Mouse (Mus musculus): ENCODE measurements at regions not wholly inside any gene's neighbourhood (a gene's known extent, or its start where the extent isn't known, plus 50 kb on each side); places are given as distances from the start of the nearest gene placed in this dataset.
A peak's percentile ranks its signal among the peaks of the same experiment; 100 is the strongest.

DNA sequence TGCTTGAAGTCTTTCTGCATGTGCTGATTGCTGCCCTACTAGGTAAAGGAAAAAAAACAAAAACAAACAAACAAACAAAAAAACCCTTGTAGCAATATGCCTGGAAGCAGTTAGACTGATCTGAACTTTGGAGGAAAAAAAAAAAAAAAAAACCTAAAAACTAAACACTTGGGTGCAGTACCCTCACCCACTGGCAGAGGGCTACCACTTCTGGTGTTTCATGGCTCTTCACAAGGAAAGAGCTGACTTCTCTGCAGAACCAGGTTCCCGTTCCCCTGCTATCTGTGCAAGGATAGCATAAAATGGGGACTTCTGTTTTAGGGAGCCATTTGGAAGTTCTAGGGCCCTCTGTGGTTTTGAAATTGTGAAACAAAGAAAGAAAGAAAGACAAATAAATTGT lies 52.2 kb upstream of the Otud4 start:
- ATAC-seq (ENCODE audit: insufficient read depth, low FRiP score), result no peak
- Histone ChIP-seq H3K27me3 (ENCODE audit: control insufficient read depth, insufficient read depth, low read length) (no peaks in the 10 kb centered on the region), H3K36me3 (ENCODE audit: control insufficient read depth, insufficient read depth, low read length) (no peaks in the 10 kb centered on the region), H3K27ac (ENCODE audit: low read length) (no peak overlapping the region), H3K4me1 (ENCODE audit: control insufficient read depth, insufficient read depth, low read length) (no peaks in the 10 kb centered on the region), H3K4me3 (replicated peaks; ENCODE audit: low read length) (no peak overlapping the region), H3K9ac (ENCODE audit: low read length) (no peak overlapping the region), H3K4me2 (ENCODE audit: low read depth, low read length) (no peak overlapping the region), H3K9me3 (replicated peaks; ENCODE audit: control insufficient read depth, low read length) (no peaks in the 10 kb centered on the region)
- 21% methylated on average over 1 of the region's 1 CpGs for WGBS

DNA sequence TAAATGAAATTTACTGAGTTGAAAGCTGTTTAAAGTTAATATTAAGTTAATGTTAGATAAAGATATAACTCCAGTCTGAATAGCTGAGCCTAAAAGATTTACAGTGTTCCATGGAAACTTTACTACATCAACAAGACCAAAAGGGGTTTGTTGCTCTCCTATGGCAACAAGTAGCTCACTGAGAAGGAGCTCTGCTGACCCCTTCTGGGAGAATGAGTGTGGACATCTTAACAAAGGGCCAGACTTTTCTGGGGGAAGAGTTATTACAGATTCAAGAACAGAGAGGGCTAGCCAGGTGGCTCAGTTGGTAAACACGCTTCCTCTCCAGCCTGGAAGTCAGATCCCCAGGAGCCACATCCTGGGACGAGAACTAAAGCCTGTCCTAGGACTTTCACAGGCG lies 54.5 kb upstream of the Otud4 start:
- Histone ChIP-seq H3K36me3 (ENCODE audit: control insufficient read depth, insufficient read depth, low read length) (no peaks in the 10 kb centered on the region), H3K27me3 (ENCODE audit: control insufficient read depth, insufficient read depth, low read length) (no peaks in the 10 kb centered on the region), H3K4me3 (replicated peaks; ENCODE audit: low read length) (no peak overlapping the region), H3K4me2 (ENCODE audit: low read depth, low read length) (no peak overlapping the region), H3K27ac (ENCODE audit: low read length) (no peak overlapping the region), H3K4me1 (ENCODE audit: control insufficient read depth, insufficient read depth, low read length) (no peaks in the 10 kb centered on the region), H3K9me3 (replicated peaks; ENCODE audit: control insufficient read depth, low read length) (no peaks in the 10 kb centered on the region), H3K9ac (ENCODE audit: low read length) (no peak overlapping the region)
- peak; percentile 53; the same call in 1 of the 2 replicates for ATAC-seq (ENCODE audit: insufficient read depth, low FRiP score)
- 11% methylated on average over 3 of the region's 3 CpGs for WGBS

DNA sequence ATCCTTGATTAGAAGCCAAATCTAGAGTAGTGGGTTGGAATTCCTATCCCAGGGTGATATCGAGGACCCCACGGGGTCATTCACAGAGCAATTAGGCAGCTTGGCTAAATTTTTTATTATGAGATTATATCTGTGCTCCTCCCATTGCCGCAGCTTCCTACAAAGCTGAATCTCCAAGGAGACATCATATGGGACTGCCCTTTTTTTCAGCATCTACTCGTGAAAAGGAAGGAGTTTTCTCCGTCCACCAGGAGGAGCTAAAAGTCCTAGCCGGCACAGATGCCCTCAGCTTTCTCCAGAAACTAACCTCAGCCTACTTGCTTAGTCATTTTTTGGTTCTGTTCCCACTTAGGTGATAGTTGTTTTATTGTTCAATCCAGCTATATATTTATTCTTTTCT lies 56.1 kb upstream of the Otud4 start:
- ATAC-seq (ENCODE audit: insufficient read depth, low FRiP score), result no peak
- 38% methylated on average over 6 of the region's 6 CpGs for WGBS
- Histone ChIP-seq H3K4me2 (ENCODE audit: low read depth, low read length) (no peak overlapping the region), H3K27me3 (ENCODE audit: control insufficient read depth, insufficient read depth, low read length) (no peaks in the 10 kb centered on the region), H3K9ac (ENCODE audit: low read length) (no peak overlapping the region), H3K4me1 (ENCODE audit: control insufficient read depth, insufficient read depth, low read length) (no peaks in the 10 kb centered on the region), H3K9me3 (replicated peaks; ENCODE audit: control insufficient read depth, low read length) (no peaks in the 10 kb centered on the region), H3K36me3 (ENCODE audit: control insufficient read depth, insufficient read depth, low read length) (no peaks in the 10 kb centered on the region), H3K4me3 (replicated peaks; ENCODE audit: low read length) (no peak overlapping the region), H3K27ac (ENCODE audit: low read length) (no peak overlapping the region)

DNA sequence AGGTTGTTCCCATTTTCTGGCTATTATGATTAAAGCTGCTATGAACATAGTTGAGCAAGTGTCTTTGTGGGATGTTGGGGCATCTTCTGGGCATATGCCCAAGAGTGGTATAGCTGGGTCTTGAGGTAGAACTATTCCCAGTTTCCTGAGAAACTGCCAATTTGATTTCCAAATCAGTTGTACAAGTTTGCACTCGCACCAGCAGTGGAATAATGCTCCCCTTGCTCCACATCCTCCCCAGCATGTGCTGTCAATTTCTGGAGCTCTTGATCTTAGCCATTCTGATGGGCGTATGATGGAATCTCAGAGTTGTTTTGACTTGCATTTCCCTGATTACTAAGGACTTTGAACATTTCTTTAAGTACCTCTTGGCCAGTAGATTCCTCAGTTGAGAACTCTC lies 57.2 kb upstream of the Otud4 start:
- no peaks in the 10 kb centered on the region for H3K36me3 ChIP-seq (ENCODE audit: control insufficient read depth, insufficient read depth, low read length)
- H3K9ac ChIP-seq (ENCODE audit: low read length), result no peak overlapping the region
- no peak overlapping the region for H3K27ac ChIP-seq (ENCODE audit: low read length)
- H3K4me3 ChIP-seq (replicated peaks; ENCODE audit: low read length), result no peak overlapping the region
- ATAC-seq (ENCODE audit: insufficient read depth, low FRiP score), result no peak
- H3K27me3 ChIP-seq (ENCODE audit: control insufficient read depth, insufficient read depth, low read length), result no peaks in the 10 kb centered on the region
- 80% methylated on average over 2 of the region's 2 CpGs for WGBS
- H3K4me2 ChIP-seq (ENCODE audit: low read depth, low read length), result no peak overlapping the region
- no peaks in the 10 kb centered on the region for H3K4me1 ChIP-seq (ENCODE audit: control insufficient read depth, insufficient read depth, low read length)
- H3K9me3 ChIP-seq (replicated peaks; ENCODE audit: control insufficient read depth, low read length), result no peaks in the 10 kb centered on the region

DNA sequence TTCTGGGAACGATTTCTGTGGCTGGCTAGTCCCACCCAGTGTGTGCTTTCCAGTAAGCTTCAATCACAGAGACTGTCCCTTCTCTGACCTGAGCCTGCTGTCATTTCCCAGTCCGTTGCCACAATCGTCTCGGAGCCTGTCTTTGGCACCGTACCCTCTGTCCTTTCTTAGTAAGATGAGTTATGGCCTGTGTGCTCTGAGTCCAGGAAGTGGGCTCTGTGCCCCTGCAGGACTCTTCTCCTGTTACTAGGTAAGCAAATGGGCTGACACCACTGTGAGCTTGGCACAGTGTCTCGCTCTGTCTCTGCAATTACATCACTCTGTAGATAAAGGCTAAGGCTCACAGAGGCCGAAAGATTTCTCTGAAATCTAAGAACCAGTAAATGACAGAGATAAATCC lies 63.3 kb upstream of the Otud4 start:
- Histone ChIP-seq H3K4me1 (ENCODE audit: control insufficient read depth, insufficient read depth, low read length) (peaks cover 4% of the 10 kb centered on the region; the same call in 1 of the 2 replicates), H3K4me3 (replicated peaks; ENCODE audit: low read length) (no peak overlapping the region), H3K9ac (ENCODE audit: low read length) (no peak overlapping the region), H3K9me3 (replicated peaks; ENCODE audit: control insufficient read depth, low read length) (no peaks in the 10 kb centered on the region), H3K27ac (ENCODE audit: low read length) (no peak overlapping the region), H3K4me2 (ENCODE audit: low read depth, low read length) (no peak overlapping the region), H3K36me3 (ENCODE audit: control insufficient read depth, insufficient read depth, low read length) (no peaks in the 10 kb centered on the region), H3K27me3 (ENCODE audit: control insufficient read depth, insufficient read depth, low read length) (no peaks in the 10 kb centered on the region)
- WGBS, result 44% methylated on average over 7 of the region's 7 CpGs
- ATAC-seq (ENCODE audit: insufficient read depth, low FRiP score), result no peak

DNA sequence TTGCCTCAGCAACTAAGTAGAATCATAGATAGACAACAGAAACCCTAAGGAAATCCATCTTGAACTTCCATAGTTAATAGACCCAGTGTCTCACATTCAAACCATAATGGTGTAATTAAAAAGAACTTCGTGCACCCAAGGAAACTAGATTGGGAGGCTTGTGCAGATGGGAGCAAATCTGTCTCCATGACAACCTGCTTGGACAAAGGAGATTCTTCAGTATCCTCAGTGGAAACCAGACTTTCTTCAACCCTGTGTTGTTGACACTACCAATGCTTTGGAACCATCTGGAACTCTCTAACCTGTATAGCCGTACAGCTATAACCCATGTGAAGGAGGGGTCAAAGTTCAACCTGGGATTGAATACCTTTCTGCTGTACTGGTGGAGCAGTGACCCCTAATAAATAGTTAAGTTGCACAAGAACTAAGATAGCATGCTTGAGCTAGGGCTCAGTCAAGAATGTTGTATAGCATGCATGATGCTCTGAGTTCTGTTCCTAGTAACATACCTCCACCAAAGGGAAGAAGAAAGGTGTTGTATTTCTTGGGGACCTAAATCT lies 64.2 kb upstream of the Otud4 start:
- Histone ChIP-seq H3K4me3 (replicated peaks; ENCODE audit: low read length) (no peak overlapping the region), H3K9me3 (replicated peaks; ENCODE audit: control insufficient read depth, low read length) (no peaks in the 10 kb centered on the region), H3K27ac (ENCODE audit: low read length) (no peak overlapping the region), H3K27me3 (ENCODE audit: control insufficient read depth, insufficient read depth, low read length) (no peaks in the 10 kb centered on the region), H3K4me1 (ENCODE audit: control insufficient read depth, insufficient read depth, low read length) (peaks cover 4% of the 10 kb centered on the region; the same call in 1 of the 2 replicates), H3K4me2 (ENCODE audit: low read depth, low read length) (no peak overlapping the region), H3K36me3 (ENCODE audit: control insufficient read depth, insufficient read depth, low read length) (no peaks in the 10 kb centered on the region), H3K9ac (ENCODE audit: low read length) (no peak overlapping the region)
- ATAC-seq (ENCODE audit: insufficient read depth, low FRiP score), result peak; percentile 47; the same call in 1 of the 2 replicates
- 51% methylated on average over 2 of the region's 2 CpGs for WGBS

DNA sequence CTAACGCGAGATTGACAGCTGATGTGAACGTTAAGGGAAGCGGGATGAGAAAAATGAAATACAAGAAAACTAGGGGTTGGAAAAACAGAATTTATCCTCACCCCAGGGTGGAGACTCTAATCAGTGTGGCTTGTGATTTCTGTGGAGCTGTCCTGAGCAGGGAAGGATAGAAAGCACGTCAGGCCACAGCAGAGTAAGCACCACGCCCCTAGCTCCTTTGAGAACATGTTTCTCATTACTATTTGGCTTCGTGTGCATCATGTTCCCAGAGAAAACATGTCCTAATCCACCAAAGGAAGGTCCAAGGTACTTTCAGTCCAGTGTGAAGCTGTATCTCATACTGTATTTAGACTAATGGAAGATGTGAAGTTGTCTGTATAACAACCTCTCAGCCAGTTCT lies 65.9 kb upstream of the Otud4 start:
- no peak for ATAC-seq (ENCODE audit: insufficient read depth, low FRiP score)
- Histone ChIP-seq H3K9me3 (replicated peaks; ENCODE audit: control insufficient read depth, low read length) (no peaks in the 10 kb centered on the region), H3K9ac (ENCODE audit: low read length) (no peak overlapping the region), H3K4me2 (ENCODE audit: low read depth, low read length) (no peak overlapping the region), H3K4me3 (replicated peaks; ENCODE audit: low read length) (no peak overlapping the region), H3K4me1 (ENCODE audit: control insufficient read depth, insufficient read depth, low read length) (peaks cover 4% of the 10 kb centered on the region; the same call in 1 of the 2 replicates), H3K27me3 (ENCODE audit: control insufficient read depth, insufficient read depth, low read length) (no peaks in the 10 kb centered on the region), H3K36me3 (ENCODE audit: control insufficient read depth, insufficient read depth, low read length) (no peaks in the 10 kb centered on the region), H3K27ac (ENCODE audit: low read length) (no peak overlapping the region)
- 81% methylated on average over 7 of the region's 7 CpGs for WGBS

DNA sequence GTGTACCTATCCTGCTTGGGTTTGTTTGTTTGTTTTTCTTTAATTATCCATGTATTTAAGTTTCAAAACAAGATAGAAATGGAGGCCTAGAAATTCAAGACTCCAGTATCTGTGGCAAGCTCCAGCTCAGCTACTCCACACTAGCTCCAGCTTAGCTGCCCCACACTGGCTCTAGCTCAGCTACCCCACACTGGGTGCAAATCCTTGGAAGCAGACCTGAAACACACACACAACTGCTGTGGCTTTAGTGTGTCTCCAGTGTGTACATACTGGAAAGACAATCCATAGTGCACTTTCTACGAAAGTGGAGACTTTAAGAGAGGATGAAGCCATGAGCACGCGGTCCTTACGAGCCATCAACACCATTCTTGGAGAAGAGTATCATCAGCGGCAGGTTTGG lies 66.9 kb upstream of the Otud4 start:
- Histone ChIP-seq H3K27ac (ENCODE audit: low read length) (no peak overlapping the region), H3K9me3 (replicated peaks; ENCODE audit: control insufficient read depth, low read length) (no peaks in the 10 kb centered on the region), H3K4me3 (replicated peaks; ENCODE audit: low read length) (no peak overlapping the region), H3K4me2 (ENCODE audit: low read depth, low read length) (no peak overlapping the region), H3K27me3 (ENCODE audit: control insufficient read depth, insufficient read depth, low read length) (no peaks in the 10 kb centered on the region), H3K9ac (ENCODE audit: low read length) (no peak overlapping the region), H3K36me3 (ENCODE audit: control insufficient read depth, insufficient read depth, low read length) (no peaks in the 10 kb centered on the region), H3K4me1 (ENCODE audit: control insufficient read depth, insufficient read depth, low read length) (peaks cover 4% of the 10 kb centered on the region; the same call in 1 of the 2 replicates)
- WGBS, result 90% methylated on average over 5 of the region's 5 CpGs
- ATAC-seq (ENCODE audit: insufficient read depth, low FRiP score), result no peak

DNA sequence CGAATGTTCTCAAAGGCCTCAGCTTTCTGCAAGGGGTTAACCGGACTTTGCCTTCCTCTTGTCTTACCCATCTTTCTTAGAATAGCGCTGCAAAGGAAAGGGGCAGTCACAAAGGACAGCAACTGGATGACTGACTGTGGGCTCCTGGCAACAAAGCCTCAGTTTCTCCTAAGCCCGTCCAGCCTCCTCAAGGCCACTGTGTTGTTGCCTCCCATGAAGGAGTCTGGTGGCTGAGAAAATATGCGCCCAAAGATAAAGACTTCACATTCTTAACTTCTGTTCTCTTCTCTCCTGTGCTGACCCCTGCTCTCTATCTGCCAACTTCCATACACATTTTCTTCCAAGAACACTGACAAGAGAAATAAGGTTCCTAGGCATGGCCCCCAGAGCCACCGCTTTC lies 76.3 kb upstream of the Otud4 start:
- ATAC-seq (ENCODE audit: insufficient read depth, low FRiP score), result no peak
- Histone ChIP-seq H3K4me1 (ENCODE audit: control insufficient read depth, insufficient read depth, low read length) (peaks cover 6% of the 10 kb centered on the region; the same call in 1 of the 2 replicates), H3K36me3 (ENCODE audit: control insufficient read depth, insufficient read depth, low read length) (no peaks in the 10 kb centered on the region), H3K27ac (ENCODE audit: low read length) (no peak overlapping the region), H3K9ac (ENCODE audit: low read length) (no peak overlapping the region), H3K4me2 (ENCODE audit: low read depth, low read length) (no peak overlapping the region), H3K27me3 (ENCODE audit: control insufficient read depth, insufficient read depth, low read length) (no peaks in the 10 kb centered on the region), H3K9me3 (replicated peaks; ENCODE audit: control insufficient read depth, low read length) (no peaks in the 10 kb centered on the region), H3K4me3 (replicated peaks; ENCODE audit: low read length) (no peak overlapping the region)
- WGBS, result 82% methylated on average over 6 of the region's 6 CpGs

DNA sequence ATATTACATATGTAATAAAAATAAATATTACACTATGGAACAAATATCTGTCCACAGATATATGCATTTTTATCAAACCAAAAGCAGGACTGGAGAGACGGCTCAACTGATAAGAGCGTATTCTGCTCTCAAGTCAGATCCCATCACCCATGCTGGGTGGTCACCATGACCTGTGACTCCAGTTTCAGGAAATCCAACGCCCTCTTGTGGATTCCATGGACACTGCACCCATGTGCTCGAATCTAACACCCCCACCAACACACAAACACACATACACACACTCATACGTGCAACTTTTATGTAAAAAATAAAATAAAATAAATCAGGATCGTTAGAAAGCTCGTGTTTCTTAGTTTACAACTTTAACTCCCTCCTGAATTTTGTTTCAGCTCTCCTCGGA lies 76.7 kb upstream of the Otud4 start:
- no peaks in the 10 kb centered on the region for H3K36me3 ChIP-seq (ENCODE audit: control insufficient read depth, insufficient read depth, low read length)
- H3K4me1 ChIP-seq (ENCODE audit: control insufficient read depth, insufficient read depth, low read length), result peaks cover 6% of the 10 kb centered on the region; the same call in 1 of the 2 replicates
- no peak for ATAC-seq (ENCODE audit: insufficient read depth, low FRiP score)
- no peak overlapping the region for H3K4me2 ChIP-seq (ENCODE audit: low read depth, low read length)
- no peak overlapping the region for H3K9ac ChIP-seq (ENCODE audit: low read length)
- no peaks in the 10 kb centered on the region for H3K27me3 ChIP-seq (ENCODE audit: control insufficient read depth, insufficient read depth, low read length)
- H3K27ac ChIP-seq (ENCODE audit: low read length), result no peak overlapping the region
- no peak overlapping the region for H3K4me3 ChIP-seq (replicated peaks; ENCODE audit: low read length)
- H3K9me3 ChIP-seq (replicated peaks; ENCODE audit: control insufficient read depth, low read length), result no peaks in the 10 kb centered on the region
- WGBS, result 75% methylated on average over 8 of the region's 8 CpGs
